Mouse (Mus musculus) right cerebral cortex, postnatal 25 days (tissue): ENCODE measurements around the gene Mex3a.

Experiments used
- DNase-seq: peaks from one replicate; pipeline ENCODE4 v3.0.0; 2022

The Mex3a gene

GRCm38 (mm10) chr3:88532299-88532674 lies at the start of gene Mex3a:
TSS of gene Mex3a (plus strand) at chr3:88532395.
- no peak for DNase-seq

- no peak for DNase-seq
Observed at GRCm38 (mm10) chr3:88483141-88483540, 49.1 kb upstream of the Mex3a start.

GRCm38 (mm10) chr3:88483621-88484020 lies 48.6 kb upstream of the Mex3a start:
- DNase-seq = peak; percentile 68

GRCm38 (mm10) chr3:88484597-88485316 lies 47.4 kb upstream of the Mex3a start:
- peak; percentile 57 for DNase-seq

- no peak for DNase-seq
Observed at GRCm38 (mm10) chr3:88486043-88486442, 46.2 kb upstream of the Mex3a start.

GRCm38 (mm10) chr3:88486887-88487286 lies 45.3 kb upstream of the Mex3a start:
- no peak for DNase-seq

GRCm38 (mm10) chr3:88487396-88487795 lies 44.8 kb upstream of the Mex3a start:
- no peak for DNase-seq

- no peak for DNase-seq
Observed at GRCm38 (mm10) chr3:88493706-88494582, 38.3 kb upstream of the Mex3a start.

- no peak for DNase-seq
Observed at GRCm38 (mm10) chr3:88494836-88495628, 37.2 kb upstream of the Mex3a start.

- no peak for DNase-seq
Observed at GRCm38 (mm10) chr3:88495741-88496415, 36.3 kb upstream of the Mex3a start.

- DNase-seq = no peak
Observed at GRCm38 (mm10) chr3:88499580-88499979, 32.6 kb upstream of the Mex3a start.

- DNase-seq = no peak
Observed at GRCm38 (mm10) chr3:88500087-88500486, 32.1 kb upstream of the Mex3a start.

- no peak for DNase-seq
Observed at GRCm38 (mm10) chr3:88500655-88501365, 31.4 kb upstream of the Mex3a start.

GRCm38 (mm10) chr3:88501366-88502030 lies 30.7 kb upstream of the Mex3a start:
- DNase-seq = no peak

GRCm38 (mm10) chr3:88502031-88502571 lies 30.1 kb upstream of the Mex3a start:
- no peak for DNase-seq

GRCm38 (mm10) chr3:88502641-88503504 lies 29.3 kb upstream of the Mex3a start:
- peak; percentile 91 for DNase-seq

GRCm38 (mm10) chr3:88503505-88503863 lies 28.7 kb upstream of the Mex3a start:
- DNase-seq = no peak

GRCm38 (mm10) chr3:88503881-88504746 lies 28.1 kb upstream of the Mex3a start:
- no peak for DNase-seq

GRCm38 (mm10) chr3:88505081-88505480 lies 27.1 kb upstream of the Mex3a start:
- DNase-seq = no peak
